Mouse (Mus musculus) cerebellum, adult 2 months (tissue): ENCODE results near the gene Prkaca.

Source experiments
- CTCF ChIP-seq: fragments of 200-500 bp; IDR thresholded peaks from 2 replicates; pipeline ENCODE4 v1.5.1; 2011; ENCODE audit warnings: low read depth, mild to moderate bottlenecking, control low read depth, low read length, moderate library complexity, borderline replicate concordance; ENCODE audit not compliant: insufficient read depth
- POLR2A ChIP-seq: fragments of 200-500 bp; IDR thresholded peaks from 2 replicates; pipeline ENCODE4 v1.6.1; 2011; ENCODE audit warnings: low read length, control low read depth, borderline replicate concordance; ENCODE audit not compliant: insufficient read depth

DNA sequence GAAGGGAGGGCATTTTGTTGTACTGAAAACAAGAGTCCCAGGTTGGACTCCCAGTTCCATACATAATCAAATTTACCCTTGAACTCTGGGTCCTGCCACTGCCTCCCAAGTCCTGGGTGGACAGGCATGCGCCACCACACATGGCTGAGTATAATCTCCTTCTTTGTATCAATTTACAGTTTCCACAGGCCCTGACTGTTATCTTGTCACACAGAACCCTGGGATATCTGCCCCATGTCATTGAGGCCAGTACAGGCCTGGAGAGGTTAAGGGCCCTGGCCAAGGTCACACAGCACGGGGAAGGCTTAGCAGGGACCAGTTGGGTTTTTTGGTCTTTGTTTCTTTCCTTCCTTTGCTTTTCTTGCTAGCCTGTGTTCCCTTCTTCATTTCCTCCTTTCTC lies 19.7 kb downstream of the Prkaca start:
- TF ChIP-seq POLR2A = no peak
- no peak for TF ChIP-seq CTCF
